Mouse (Mus musculus) layer of hippocampus, adult 11-12 months (tissue): ENCODE measurements at regions not wholly inside any gene's neighbourhood (a gene's known extent, or its start where the extent isn't known, plus 50 kb on each side); places are given as distances from the start of the nearest gene placed in this dataset.

ENCODE experiments used
- DNase-seq: peaks from one replicate; pipeline ENCODE4 v3.0.0; 2022; ENCODE audit warnings: low spot score

- peak; percentile 15 for DNase-seq
These were observed 74.4 kb upstream of the Mup5 start for GRCm38 (mm10) chr4:61909409-61909808.

- no peak for DNase-seq
These were observed 67.1 kb upstream of the Mup5 start for GRCm38 (mm10) chr4:61902136-61902535.

- no peak for DNase-seq
These were observed 63.2 kb upstream of the Mup5 start for GRCm38 (mm10) chr4:61898184-61898583.

GRCm38 (mm10) chr4:61897176-61897575 lies 62.1 kb upstream of the Mup5 start:
- DNase-seq: no peak
